Mouse (Mus musculus) testis, postnatal 10 days (tissue): ENCODE results near the gene Pld1.

Source experiments
- DNase-seq: peaks from one replicate; pipeline ENCODE4 v3.0.0; 2021; ENCODE audit warnings: low spot score

Gene Pld1

GRCm38 (mm10) chr3:27991100-27991703, 52.7 kb downstream of the Pld1 start:
- DNase-seq = no peak

DNA sequence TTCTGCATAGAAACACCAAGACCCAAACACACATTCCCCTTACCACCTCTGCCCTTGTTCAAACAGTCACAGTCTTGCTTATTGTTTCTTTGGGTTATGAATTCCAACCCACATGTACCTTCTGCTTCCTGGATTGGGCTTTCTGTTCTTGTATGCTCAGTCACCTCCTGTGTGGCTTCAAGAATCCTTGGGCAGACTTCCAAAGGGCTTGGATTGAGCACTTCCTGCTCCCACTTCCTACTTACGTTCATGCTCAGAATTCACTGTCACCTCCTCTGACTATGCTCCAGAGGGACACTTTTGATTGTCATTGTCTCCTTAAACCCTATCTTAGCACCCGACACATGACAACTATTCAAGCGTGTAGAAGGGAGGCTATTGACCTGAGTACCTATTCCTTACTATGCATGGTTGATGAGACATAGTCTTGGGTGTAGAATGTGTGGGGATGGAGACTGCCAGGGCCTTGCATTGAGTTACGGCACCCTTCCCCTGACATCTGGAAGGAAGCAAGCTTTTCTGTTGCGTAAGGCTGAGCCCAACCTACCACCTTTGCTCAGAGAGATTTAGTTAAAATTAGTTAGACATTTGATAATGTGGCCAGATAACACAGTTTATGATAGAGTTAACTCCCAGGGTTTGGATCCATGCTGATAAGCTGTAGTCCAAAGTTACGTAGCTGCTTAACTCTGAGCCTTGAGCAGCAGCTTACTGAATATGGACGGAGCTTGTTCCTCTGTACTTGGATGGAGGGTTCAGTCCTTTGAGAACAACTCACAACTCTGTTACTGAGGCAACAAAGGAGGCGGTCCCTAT, 55.9 kb downstream of the Pld1 start:
- no peak for DNase-seq

GRCm38 (mm10) chr3:28004321-28004720, 65.8 kb downstream of the Pld1 start:
- DNase-seq = no peak

DNA sequence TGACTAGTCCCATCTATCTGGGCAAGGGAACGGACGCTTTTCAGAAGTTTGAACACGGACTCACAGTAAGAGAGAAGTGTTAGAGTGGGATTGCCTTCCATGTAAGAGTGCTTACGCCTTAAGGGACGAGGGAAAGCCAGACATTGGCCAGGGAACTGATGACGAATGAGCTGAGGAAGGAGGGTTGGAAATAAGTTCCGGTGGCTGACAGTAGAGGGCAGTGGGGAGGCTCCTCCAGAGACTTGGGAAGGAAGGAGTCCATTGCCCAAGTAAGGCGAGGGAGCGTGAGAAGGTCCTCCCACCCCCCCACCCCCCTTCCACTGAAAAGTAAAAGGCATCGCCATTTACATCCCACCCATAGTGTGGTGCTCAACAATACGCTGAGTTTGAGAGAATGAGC, 69.2 kb downstream of the Pld1 start:
- DNase-seq = no peak

GRCm38 (mm10) chr3:28008369-28008768, 69.9 kb downstream of the Pld1 start:
- DNase-seq = no peak

- no peak for DNase-seq
Observed at GRCm38 (mm10) chr3:28012177-28012576, 73.7 kb downstream of the Pld1 start.

- no peak for DNase-seq
Observed at GRCm38 (mm10) chr3:28013441-28013840, 74.9 kb downstream of the Pld1 start.

- DNase-seq = no peak
Observed at GRCm38 (mm10) chr3:28017002-28017401, 78.5 kb downstream of the Pld1 start.

GRCm38 (mm10) chr3:28019727-28020126, 81.2 kb downstream of the Pld1 start:
- DNase-seq = no peak

DNA sequence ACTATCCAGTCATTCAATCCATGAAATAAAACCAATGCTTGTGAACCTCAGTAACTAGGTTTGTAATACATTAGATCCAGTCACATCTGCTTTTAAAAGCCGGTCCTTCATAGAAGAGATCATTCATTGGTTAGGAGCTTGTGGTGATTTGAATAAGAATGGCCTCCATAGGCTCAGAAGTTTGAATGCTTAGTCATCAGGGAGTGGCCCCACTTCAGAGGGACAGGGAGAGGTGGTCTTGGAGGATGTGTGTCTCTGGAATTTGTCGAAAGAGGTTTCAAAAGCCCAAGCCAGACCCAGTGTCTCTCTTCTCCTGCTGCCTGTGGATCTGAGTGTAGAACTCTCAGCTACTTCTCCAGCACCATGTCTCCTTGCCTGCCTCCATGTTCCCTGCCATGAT, 81.9 kb downstream of the Pld1 start:
- DNase-seq = no peak

DNA sequence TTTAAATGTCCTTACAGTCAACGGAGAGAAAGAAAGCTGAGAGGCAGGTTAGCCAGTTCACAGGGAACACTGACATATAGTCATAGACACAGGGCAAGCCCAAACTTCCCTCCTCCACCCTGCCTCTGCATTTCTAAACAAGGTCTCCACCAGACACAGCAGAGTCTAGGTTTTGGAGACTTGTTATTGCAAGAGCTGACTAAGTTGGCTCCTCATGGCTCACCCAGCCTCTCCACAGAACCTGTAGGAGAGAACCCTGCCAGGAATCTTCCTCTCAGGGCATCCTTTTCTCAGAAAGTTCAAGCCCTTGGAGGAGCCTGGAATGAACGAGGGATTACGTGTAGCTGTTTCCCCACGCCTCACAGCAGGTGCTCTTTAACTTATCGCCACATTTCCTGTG, 83.7 kb downstream of the Pld1 start:
- DNase-seq = no peak

GRCm38 (mm10) chr3:28026876-28027275, 88.4 kb downstream of the Pld1 start:
- DNase-seq = no peak

DNA sequence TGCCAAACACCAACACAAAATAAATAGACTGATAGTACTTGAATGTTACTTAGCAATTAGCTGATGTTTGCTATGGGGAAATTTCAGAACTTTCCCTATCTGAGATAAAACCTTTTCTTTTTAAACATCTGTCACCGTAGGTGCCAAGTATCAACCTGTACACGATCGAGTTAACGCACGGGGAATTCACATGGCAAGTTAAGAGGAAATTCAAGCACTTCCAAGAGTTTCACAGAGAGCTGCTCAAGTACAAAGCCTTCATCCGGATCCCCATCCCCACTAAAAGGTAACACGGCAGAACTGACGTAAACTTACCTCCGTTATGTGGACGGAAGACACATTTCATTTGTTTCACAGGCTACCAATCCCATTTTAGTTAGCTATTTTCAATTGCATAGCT, 90.0 kb downstream of the Pld1 start:
- no peak for DNase-seq

GRCm38 (mm10) chr3:28030860-28031259, 92.4 kb downstream of the Pld1 start:
- no peak for DNase-seq

DNA sequence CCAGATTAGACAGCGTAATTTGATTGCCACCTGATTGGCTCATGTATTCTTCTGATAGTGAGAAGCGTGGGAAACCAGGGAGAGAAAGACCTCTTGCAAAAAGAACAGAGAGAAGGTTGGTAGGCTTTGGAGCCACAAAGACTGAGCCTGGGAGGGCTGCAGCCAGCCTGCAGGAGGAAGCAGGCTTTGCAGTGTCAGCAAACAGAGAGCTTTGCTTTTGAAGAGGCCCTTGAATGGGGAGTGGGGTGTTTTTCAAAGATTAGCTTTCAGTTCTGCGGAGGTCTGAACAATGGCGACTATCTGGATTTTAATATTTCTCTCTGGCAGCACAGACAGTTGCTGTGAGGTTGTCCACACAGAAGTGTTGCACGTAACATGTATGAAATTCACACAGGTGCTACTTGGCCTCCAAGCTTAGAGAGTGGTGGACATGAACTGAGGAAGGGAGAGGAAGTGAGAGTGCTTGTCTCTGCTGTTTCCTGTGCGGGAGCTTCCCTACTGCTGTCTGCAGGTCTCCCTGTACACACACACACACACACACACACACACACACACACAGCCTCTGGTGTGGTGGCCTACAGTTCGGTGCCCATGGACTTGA, 93.2 kb downstream of the Pld1 start:
- DNase-seq = no peak

GRCm38 (mm10) chr3:28033898-28034297, 95.4 kb downstream of the Pld1 start:
- no peak for DNase-seq

DNA sequence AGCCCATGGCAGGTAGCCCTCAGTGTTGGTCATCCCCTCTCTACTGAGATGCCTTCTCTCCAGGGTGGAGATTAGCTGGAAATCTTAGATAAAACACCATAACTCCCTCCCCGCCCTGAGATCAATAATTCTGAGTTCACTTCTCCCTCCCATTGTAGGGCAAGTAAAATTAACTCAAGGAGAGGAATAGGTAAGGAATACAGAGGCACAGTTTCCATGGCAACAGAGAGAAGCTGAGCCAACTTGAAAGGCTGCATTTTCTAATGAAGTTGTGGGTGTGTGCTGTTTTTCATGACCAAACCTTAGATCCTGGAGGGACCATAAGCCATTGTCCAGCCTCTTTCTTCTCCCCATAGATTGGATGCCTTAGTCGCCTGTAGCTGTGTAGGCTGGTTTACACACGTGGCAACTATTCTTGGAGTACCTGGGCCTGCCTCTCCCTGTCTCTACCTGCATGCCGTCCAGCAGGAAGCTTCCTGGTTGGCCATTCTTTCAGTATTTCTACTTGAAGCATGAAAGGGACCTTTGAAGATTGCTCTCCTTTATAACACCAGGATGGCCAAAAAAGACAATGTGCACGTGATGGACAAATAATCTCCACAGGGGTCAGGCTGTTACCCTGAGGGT, 96.3 kb downstream of the Pld1 start:
- DNase-seq = no peak

DNA sequence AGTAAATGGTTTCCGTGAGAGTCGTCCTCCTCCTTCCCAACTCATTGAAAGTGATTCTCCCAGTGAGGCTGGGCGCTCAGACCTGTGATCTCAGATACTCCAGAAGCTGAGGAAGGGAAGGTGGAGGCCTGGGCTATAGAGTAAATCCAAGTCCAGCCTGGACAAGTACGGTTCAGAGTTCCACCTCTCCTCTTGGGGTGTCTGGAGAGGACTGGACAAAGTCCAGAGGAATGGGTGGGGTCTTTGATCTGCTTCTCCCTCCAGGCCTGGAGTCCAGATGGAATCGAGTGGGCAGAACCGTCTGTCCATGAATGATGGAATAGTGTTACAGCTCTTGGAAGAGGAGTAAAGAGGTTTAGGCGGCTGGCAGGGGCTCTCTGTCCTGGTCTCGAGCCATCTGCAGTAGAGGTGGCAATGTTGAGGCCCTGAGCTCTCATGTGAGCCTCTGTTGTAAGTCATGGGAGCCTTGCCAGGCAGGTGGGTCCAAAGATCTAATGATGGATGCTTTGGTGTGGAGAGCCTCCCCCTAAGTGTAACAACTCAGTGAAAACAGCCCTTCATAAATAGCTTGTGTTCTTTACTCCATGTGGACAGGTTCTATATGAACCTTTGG, 98.9 kb downstream of the Pld1 start:
- DNase-seq = no peak

- DNase-seq = no peak
Observed at GRCm38 (mm10) chr3:28038106-28038505, 99.6 kb downstream of the Pld1 start.

DNA sequence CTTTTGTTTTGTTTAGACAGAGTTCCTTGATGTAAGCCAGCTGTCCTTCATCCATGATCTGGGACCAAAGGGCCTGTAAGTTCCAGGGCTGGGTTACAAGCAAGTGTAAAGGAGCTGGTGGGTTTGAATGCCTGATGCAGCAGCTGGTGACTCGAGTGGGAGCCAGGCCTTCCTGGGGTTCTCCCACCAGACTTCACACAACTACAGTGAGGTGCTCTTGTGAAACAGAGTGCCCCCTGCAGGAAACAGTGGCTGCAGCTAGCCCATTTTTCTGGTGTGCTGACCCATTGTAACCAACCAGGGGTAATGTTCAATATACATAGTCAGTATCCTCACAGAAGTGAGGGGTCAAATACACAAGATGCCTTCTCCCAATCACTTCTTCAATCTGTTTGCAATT, 101.3 kb downstream of the Pld1 start:
- DNase-seq = no peak

DNA sequence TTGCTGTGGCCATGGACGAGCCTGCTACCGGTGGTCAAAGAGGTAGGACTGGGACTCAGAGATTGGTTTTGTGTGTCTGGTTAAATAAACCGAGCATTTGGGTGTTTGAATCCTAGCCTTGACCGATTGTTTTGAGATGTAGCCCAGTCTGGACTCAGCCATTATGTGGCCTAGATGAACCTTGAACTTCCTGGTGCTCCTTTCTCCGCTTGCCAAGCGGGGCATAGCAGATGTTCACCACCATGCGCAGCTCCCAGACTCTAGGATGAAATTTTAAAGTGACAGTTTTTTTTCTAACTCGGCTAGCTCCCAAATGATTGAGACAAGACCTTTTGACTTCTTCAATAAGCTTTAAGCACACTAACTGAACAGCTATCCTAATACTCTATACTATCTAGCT, 102.7 kb downstream of the Pld1 start:
- DNase-seq = no peak

DNA sequence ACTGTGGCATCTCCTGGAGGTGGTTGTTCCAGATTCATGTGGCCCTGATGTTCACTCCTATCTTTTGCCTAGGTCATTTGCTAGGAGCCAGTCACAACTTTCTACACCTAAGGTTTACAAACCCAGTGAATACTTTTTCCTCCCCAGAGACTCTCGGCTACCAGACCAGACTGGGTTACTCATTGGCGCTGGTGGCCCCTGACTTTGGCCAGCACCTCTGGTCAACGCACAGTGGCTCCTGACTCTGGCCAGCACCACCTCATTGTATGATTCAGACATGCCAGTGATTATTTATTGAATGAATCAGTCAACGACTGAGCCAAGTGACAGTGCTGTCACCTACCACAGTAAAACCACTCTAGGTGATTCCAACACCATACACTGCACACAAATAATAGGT, 103.9 kb downstream of the Pld1 start:
- no peak for DNase-seq

DNA sequence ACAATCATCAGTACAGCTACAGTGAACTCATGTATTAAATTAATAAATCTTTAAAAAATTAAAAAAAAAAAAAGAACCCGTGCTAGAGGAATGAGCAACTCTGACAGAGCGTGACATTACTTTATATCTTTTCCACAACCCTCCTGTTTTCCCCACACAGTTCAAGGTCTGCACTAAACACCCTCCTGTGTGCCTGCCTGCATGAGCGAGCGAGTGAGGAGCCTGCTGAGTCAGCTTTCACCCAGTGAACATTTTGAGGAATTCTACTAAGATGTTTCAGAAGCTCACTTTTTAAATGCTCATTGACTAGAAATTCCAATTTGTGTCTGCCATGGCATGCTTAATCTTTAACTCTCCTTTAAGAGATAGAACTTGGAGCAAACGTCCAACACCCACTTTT, 109.1 kb downstream of the Pld1 start:
- DNase-seq = no peak
